Mouse (Mus musculus): ENCODE results near the gene Hist1h2bg.
A peak's percentile ranks its signal among the peaks of the same experiment; 100 is the strongest.

The Hist1h2bg gene

DNA sequence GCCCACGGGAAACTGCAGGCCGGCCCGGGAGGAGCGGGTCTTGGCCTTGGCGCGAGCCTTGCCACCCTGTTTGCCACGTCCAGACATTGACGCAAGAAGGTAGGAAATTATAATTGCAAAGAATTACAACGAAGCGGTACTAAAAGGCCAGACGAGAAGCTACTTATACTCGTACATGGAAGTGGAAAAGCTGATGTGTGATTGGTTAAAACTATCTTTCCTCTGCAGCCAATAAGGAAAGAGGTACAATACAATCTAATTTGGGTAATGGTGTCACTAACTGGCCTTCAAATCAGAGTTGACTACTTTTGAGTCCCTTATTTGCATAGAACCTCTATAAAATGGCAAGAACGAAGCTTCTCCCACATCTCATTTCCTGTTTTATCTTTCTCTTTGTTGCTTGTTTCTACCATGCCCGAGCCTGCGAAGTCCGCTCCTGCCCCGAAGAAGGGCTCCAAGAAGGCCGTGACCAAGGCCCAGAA is at the start of gene Hist1h2bg, which contains the start of gene Hist1h2ae:
Hist1h2bg (plus strand) TSS at position 375 of the 482 bp plus-strand sequence.
Hist1h2ae (minus strand) TSS at position 199 of the 482 bp plus-strand sequence.
- peak; percentile 73 to 77 for DNase-seq

DNA sequence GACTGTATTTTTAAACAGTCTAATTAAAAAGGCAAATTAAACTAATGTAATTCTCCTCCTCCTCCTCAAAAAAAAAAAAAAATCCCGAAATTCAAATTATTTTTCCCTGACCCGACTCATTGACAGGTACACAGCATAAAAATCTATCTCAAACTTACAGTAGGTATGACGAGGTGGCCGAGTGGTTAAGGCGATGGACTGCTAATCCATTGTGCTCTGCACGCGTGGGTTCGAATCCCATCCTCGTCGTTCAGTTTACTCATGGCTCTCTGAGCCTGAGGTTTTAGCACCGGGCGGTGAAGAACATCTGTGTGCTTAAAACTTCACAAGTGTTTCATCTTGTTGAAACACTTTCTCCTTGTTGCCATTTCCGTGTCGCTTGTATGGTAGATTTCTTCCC is 49.5 kb upstream of the Hist1h2bg start:
- peak; percentile 81 to 84 for DNase-seq

DNA sequence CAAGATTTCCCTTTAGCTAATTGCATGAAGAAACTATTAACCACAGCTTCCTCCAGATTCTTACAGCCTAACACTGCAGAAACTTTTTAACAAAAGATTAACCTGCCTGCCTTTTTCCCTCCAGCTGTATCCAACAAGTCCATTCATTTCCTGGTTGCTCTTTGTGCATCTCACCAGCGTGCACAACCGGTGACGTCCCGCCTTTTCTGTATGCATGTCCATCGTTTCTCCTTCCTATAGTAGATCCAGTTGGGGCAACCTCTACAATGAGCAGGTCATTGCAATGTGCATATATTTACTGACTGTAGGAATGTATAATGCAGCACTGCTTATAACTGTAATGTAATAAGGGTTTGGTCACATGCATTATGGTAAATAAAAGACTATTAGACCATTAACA is 47.2 kb upstream of the Hist1h2bg start:
- no peak for DNase-seq

DNA sequence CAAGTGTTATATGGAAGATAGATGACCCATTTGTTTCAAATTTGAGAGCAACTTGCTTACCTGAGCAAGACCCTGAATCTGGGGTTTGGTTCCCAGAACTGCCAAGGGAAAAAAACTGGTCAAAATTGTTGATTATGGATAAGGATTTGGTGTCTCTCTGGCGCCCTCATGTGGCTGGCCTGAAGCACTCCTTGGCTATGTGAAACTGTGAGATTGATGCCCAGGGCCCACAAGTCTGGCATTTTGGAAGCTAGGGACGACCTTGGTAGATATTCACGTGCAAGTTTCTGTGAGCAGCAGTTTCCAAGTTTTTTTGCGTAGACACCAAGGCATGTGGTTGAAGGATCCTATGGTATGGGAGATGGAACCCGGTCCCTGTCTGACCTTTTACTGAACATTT is 46.5 kb upstream of the Hist1h2bg start:
- peak; percentile 73 to 87 for DNase-seq

DNA sequence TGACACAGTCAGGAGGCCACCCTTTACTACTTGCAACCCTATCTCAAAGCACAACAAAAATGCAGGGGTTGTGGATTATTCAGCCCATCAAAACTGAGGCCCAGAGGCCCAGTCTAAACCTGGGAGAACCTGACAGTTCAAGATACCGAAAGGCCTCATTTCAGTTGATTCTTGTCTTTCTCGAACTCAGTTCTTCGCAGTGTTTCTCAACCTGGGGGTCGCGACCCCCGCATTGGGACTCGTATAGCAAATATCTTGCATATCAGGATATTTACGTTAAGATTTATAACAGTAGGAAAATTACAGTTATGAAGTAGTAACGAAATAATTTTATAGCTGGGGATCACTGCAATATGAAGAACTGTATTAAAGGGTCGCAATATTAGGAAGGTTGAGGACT is 45.3 kb upstream of the Hist1h2bg start:
- no peak for DNase-seq

DNA sequence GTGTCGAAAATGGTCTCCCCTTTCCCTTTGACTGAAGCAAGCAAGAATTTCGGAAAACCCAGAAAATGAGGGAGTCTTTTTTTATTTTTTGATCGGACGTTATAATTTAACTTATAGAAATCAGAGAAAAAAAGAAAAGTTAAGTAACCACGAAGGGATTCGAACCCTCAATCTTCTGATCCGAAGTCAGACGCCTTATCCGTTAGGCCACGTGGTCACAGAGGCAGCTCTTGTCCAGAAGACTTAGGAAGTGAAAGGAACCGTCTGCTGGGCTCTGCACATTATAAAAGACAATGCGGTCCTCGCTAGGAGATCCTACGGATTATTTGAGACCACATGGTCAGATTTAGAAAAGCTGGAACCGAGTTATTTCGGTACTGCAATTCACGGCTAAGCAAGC is 44.9 kb upstream of the Hist1h2bg start:
- DNase-seq, result peak; percentile 84 to 93

DNA sequence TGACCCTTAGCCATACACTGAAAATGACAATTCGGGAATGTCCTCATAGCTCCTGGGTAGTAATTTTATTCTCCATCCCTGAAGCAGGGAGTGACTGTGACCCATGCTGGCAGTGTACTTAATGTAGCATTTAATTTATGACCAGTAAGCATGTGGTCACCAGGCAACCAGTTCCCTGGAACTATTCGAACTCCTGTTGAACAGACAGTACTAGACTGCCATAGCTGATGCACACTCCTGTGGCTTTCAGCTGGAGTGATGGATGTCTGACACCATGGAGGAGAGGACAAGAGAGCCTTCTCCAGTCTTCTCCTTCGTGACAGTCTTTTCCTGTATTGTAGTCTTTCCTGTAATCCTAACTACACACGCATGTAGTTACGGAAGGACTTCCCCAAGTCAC is 42.2 kb upstream of the Hist1h2bg start:
- no peak for DNase-seq

DNA sequence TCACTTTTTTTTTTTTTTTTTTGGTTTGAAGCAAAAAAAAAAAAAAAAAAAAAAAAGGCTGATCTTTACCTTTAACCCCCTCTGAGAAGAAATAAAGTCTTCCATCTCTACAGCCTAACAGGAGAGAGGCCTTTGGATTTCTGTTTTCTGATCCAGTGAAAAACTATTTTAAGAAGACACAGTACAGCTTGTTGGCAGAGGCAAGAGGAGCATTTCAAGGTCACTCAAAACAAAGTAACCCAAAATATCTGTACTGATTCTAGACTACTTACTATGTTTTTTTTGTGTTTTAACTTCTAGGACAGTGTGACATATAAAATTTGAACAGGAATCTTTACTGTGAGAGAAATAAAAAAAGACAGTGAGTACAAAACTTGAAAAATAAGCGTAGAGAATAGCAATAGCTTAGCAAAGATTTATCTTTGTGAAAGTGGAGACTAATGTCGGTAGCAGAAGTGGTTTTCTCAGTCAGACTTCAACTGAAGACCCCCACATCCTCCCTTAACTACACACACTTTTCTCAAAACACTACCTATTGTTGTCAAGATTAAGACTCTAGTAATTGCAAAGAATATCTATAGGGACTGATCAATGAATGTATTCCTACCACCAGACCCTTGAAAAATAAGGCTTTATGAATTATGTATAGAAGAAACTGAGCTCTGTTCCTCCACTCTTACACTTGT is 41.6 kb upstream of the Hist1h2bg start:
- DNase-seq, result no peak

DNA sequence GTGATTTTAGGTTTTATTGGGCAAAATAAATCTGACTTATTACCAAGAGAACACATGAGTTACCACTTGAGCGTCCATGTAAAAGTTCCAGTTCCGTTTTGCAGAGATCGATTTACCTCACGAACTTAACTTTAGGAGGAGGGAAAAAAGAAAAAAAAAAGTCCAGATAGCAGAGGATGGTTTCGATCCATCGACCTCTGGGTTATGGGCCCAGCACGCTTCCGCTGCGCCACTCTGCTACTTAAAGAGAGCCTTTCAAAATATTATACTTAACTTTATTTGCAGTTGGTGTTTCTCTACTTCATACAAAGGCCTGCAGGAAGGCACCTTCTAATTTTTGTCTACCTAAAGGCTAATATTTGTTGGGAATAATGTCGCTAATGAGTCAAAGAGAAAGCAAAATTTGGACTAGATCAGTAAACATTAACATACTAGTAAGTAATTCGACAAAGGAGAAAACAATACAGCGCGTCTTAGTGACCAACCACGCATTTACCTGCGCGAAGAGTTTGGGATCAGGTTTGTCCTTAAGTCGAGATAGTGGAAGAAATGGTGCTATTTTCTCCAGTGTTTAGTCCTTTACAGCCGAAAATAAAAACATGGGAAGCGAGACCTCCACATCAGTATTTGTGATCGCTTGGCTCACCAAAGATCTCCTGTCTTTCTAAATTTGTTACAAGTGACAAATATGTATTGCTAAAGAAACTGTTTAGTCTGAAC is 40.9 kb upstream of the Hist1h2bg start:
- DNase-seq, result peak; percentile 47 to 77

DNA sequence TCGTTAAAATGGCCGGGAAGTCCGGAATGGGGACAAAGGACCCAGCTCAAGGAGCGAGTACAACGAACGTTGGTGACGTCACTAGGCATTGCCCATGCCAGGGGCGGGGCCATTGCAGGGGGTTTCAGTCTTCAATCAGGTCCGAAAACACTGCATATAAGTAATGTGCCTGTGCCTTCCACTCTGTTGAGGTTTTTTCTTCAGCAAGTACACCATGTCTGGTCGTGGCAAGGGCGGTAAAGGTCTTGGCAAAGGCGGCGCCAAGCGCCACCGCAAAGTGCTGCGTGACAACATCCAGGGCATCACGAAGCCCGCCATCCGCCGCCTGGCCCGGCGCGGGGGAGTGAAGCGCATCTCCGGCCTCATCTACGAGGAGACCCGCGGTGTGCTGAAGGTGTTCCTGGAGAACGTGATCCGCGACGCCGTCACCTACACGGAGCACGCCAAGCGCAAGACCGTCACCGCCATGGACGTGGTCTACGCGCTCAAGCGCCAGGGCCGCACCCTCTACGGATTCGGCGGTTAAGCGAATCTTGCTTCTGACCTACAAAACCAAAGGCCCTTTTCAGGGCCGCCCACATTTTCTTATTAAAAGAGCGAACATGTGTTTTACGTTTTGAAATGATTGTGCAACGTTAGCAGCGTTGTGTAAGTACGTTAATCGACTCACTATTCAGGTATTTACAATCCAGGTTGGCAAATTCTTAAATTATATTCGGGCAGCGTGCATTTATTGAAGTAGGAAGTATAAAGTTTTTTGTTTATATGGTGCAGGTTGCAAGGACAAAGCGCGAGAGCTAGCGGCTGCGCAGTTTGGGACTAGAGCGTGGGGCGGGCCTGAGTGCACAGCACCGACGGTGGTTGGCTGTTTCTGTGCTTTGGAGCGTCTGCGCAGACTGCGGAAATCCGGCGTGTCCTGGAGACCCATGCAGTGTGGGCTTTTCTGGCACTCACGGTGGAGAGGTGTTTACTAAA is 40.0 kb upstream of the Hist1h2bg start, which contains the start of gene Hist1h4h:
Hist1h4h (plus strand) TSS at position 150 of the 975 bp plus-strand sequence.
- peak; percentile 97 to 98 for DNase-seq

DNA sequence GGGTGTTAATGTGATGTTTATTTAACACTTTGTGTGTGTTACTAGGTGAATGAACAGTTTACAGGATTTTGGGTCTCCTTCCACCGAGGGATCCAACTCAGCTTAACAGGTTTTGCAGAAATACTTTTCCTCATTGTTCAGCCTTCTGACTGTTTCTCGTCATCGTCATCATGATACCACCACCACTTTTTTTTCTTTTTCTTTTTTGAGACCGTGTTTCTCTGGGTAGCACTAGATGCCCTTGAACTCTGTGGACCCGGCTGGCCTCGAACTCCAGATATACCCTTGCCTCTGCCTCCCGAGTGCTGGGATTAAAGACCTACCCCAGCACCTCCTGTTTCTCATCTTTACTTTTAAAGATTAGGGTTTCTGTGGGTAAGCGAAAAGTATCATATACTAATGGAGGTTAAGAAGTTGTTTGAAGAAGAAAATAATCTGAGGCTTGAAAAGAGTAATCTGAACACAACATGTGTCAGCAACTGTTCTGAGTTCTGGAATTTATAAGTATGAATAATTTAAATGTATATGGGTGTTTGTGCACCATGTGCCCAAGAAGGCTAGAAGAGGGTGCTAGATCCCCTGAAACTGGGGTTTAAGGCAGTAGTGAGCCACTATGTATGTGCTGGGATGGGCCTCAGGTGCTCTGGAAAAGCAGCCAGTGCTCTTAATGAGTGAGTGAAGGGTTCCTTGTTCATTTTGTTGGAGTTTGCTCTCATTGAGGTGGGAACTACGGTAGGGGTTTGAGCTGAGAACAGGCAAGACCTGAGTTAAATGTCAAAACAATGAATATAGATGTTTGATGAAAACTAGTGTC is 38.7 kb upstream of the Hist1h2bg start:
- DNase-seq, result no peak

DNA sequence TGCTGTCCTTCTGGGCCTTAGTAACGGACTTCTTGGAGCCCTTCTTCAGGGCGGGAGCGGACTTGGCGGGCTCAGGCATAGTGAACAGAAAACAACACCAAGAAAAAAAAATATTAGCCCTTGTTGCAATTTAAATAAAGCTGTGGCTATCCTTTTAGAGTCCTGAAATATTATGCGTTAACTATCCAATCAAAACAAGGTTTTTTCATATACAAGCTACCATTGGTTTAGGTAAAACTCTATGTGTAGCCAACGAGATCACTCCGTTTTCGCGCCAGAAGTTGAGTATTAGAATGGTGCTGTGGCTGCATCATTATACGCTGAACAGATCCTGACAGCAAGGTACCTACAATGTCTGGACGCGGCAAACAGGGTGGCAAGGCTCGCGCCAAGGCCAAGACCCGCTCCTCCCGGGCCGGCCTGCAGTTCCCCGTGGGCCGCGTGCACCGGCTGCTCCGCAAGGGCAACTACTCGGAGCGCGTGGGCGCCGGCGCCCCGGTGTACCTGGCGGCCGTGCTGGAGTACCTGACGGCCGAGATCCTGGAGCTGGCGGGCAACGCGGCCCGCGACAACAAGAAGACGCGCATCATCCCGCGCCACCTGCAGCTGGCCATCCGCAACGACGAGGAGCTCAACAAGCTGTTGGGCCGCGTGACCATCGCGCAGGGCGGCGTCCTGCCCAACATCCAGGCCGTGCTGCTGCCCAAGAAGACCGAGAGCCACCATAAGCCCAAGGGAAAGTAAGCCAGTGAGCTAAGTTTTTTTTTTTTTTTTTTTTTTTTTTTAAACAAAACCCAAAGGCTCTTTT is 37.4 kb upstream of the Hist1h2bg start, which contains the start of gene Hist1h2af:
Hist1h2af (plus strand) TSS at position 347 of the 808 bp plus-strand sequence.
- peak; percentile 69 to 79 for DNase-seq

DNA sequence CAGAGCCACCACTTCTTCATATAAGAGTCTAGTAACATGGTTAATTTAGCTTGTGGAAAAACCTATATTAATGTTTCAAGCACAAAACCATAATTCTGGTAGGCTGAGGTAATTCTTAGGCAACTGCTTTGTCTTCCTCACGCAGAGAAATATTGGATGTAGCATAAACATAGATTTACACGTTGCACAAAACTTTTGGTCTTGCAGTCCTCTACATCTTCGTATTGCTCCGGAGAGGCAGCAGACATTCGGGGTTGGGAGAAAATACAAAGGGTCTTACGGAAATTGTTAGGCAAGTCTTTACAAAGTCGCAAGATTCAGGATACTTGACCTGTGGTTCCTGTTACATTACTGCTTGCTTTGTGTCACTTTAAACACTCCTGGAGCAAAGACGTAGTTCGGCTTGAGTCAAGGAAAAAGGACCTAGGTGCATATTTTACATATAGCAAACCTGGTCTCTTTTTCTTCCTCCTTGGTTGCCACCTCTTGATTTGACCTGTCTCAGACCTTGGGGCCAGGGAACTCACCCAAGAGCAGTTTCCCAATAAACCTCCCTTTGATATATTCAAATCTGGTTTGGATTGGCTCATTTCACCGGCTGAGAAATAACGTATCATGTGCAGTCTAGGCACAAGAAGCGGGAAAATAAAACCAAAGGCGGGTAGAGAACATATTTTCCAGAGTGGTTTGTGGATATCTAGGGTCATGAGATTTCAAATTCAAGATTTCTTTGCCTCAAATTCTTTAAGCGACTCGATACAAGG is 36.6 kb upstream of the Hist1h2bg start:
- DNase-seq, result peak in 1 of 2 experiments; percentile 19

DNA sequence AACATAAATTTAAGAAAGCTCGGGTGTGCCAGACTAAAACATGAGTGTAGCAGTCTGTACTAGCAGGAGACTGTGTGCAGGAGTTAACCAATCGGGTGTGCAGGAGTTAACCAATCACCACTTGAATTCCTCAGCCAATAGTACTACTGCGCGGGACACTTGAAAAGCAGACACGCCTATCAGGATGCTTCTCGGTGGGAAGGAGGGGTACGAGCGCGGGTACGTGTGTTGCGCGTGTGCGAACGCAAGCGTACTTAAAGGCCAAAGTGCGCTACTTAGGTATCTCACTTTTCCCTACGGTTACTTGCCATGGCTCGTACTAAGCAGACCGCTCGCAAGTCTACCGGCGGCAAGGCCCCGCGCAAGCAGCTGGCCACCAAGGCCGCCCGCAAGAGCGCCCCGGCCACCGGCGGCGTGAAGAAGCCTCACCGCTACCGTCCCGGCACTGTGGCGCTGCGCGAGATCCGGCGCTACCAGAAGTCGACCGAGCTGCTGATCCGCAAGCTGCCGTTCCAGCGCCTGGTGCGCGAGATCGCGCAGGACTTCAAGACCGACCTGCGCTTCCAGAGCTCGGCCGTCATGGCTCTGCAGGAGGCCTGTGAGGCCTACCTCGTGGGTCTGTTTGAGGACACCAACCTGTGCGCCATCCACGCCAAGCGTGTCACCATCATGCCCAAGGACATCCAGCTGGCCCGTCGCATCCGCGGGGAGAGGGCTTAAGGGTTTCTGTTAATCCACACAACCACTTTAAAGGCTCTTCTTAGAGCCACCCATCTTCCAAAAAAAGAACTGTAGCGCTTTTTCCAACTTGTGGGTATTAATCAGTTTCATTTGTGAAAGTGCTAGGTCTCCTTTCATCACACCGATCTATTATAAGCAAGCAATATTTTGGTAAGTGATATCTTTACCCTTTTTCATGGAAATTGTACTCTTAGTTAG is 35.8 kb upstream of the Hist1h2bg start, which contains the start of gene Hist1h3g:
Hist1h3g (plus strand) TSS at position 286 of the 939 bp plus-strand sequence.
- DNase-seq, result peak; percentile 87 to 92

DNA sequence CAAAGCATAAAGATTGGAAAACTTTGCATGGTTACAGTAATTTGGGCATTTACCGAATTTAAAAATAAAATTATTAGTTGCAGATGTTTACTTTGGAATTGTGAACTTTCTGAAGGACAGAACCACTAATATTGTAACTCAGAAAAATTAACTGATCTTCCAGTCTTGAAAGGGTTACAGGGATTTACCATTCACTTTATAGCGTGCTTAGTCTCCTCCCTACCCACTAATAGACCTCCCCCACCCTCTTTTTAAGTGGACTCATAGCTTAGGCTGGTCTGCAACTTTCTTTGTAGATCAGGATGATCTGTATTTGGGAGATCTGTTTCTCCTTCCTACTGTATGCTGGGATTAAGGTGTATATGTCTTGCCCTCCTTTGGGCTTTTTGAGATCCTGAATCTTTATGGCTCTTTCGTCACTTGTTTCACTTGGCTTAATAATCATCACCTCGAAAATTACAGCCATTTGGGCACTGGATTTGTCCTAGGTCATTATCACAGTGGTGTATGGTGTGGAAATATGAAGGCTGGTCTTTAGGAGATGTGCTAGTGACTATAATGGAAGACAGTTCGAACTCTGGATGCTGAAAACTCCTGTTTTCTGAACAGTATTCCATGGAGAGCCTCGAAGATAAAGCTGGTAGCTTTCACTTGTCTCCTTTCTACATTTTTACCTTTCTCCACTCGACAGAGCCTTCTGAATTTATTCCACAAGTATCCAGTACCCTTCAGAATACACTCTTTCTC is 34.9 kb upstream of the Hist1h2bg start:
- no peak for DNase-seq

DNA sequence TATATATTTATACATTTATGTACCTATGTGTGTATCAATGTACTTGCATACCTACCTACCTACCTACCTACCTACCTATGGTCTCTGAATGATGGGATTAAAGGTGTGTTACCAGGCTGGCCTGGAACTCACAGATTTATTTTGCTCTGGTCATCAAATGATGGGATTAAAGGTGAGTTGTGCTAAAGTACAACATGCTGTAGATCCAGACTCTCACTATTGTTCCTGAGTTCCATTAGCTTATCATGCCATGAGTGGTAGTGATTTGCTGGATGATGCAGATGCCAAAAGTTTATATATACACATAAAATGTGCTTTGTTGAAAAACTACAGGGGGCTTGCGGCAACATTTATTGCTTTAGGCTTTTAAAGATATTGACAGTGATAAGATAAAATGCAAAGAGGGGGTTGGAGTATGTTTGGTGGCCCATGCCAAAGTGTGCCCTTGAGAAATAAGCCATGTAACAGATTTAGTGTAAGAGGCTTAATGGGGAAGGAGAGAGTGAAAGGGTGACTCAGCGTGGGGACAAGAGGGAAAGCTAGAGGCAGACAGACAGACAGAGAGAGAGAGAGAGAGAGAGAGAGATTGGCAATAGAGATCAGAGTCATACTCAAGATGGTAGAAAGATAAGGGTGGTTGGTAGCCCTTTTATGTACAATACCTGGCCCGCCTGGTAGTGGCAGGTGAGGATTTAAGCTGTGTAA is 34.0 kb upstream of the Hist1h2bg start:
- DNase-seq, result no peak

DNA sequence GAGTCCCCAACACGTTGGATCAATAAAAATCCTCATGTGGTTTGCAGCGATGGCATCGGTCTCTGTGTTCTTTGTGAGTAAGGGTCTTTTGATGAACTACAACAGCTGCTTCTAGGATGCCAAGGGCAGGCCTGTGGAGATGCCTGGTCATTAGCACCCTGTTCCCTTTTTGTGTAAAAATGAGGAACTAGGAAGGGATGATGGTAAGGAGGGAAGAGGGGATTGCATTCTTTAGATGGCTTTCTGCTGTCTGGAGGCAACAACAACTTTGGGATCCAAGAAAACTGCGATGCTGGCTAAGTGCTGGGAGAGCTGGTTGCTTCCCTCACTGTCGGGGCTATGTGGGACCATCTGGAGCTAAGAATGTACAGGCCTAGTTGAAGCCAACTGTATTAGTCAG is 32.9 kb upstream of the Hist1h2bg start:
- DNase-seq, result no peak
